Mouse (Mus musculus) megakaryocyte, adult 5-6 weeks (primary cell): Measurements from ENCODE around the gene Rtcb. TPM values are rescaled to one million over a fixed set of nuclear protein-coding genes. Genes with fewer than 3 reads are reported as not detected.

Source experiments
- ATAC-seq: 2 replicates; pipeline ENCODE4 v1.8.0; 2016; ENCODE audit warnings: mild to moderate bottlenecking, inconsistent platforms; ENCODE audit not compliant: poor library complexity, severe bottlenecking
- total RNA-seq, 2 experiments: library from RNA; stranded (forward) in 1 of 2; stranded (reverse) in 1 of 2; fragments of 153-499, 151-499 nt in 1 of 2; fragments of 221-1000, 200-1000 nt in 1 of 2; gene quantifications; 2 replicates each; pipeline versions ENCODE4 v1.2.3 to v1.2.4; 2015 to 2017

The Rtcb gene
- total RNA-seq, 2 experiments from 2014 or later = 34.3 to 91.3 TPM

DNA sequence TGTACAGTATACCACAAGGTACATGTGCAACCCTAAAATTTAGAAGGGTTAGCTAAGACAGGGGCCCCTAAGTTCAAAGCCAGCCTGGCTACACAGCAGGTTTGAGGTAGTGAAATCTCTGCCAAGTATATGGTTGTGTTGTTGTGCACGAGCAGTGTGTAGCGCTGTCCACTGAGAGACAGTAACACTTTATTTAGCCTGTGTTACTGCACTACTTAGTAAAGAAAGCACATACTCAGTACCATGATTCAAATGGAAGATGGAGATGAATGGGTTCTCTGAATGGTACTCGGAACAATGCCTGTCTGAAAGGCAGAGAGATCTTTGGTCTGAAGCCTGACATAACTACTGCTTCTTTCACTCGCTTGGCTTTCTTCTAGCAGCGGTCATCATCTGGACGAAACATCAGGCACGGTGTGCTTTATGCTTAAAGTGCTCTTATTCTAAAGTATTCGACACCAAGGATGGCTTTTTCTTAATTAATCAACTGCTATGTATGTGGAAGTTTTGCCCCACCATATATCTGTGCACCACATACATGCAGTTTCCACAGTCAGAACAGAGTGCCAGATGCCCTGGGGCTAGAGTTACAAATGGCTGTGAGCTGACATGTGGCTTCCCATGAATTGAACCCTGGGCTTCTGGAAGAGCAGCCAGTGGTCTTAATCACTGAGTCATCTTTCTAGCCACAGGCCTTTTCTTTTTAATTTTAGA is 9.0 kb downstream of the Rtcb start:
- ATAC-seq = no peak

DNA sequence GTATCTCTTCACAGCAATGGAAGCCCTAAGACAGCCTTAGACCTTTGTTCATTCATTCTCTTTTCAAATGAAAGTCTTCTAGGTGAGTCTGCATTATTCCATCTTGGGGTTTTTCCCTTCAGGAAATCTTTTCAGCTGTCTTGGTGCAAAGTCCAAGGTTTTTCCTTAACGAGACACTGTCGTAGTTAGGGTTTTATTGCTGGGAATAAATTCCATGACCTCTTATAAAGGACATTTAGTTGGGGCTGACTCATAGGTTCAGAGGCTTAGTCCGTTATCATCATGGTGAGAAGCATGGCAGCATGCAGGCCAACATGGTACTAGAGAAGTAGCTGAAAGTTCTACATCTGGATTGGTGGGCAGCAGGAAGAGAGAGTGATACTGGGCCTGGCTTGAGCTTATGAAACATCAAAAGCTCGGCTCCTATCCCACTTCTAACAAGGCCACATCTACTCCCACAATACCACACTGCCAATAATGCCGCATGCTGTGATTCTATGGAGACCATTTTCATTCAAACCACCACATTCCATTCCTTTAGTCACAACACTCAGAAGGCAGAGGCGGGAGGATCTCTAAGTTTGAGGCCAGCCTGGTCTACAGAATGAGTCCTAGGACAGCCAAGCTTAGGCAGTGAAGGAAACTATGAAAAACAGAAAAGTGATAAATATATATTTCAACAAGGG is 21.2 kb downstream of the Rtcb start:
- no peak for ATAC-seq

DNA sequence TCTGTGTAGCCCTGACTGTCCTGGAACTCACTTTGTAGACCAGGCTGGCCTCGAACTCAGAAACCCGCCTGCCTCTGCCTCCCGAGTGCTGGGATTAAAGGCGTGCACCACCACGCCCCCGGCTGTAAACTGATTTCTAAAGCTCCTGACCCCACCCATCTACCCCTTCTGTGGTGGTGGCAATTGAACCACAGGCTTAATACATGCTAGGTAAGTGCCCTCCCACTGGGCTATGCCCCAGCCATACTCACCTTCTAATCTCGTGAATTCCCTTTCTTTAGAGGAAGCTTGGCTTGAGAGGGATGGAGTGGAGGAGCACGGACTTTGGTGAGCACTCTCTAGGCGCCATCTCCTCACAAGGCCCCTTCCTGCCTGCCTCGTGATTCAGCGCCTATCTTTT is 27.7 kb downstream of the Rtcb start:
- no peak for ATAC-seq

DNA sequence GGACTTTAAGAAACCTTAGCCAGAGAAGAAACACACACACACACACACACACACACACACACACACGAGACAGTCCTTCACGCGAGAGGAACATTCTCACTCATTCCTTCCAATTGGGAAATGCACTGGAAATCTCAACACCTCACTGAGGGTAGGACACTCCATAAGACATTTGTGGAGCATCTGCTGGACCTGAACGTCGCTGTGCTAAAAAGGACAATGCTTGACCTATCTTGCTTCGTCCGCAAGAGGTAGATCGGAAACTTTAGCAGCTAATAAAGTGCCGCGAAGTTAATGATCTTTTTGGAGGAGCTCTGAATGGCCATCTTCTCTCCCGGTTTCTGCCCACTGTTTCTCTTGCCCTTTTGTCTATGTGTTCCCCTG is 28.4 kb downstream of the Rtcb start:
- no peak for ATAC-seq

- ATAC-seq = peak; percentile 84
Measured at GRCm38 (mm10) chr10:85928499-85929207, 29.0 kb downstream of the Rtcb start.

DNA sequence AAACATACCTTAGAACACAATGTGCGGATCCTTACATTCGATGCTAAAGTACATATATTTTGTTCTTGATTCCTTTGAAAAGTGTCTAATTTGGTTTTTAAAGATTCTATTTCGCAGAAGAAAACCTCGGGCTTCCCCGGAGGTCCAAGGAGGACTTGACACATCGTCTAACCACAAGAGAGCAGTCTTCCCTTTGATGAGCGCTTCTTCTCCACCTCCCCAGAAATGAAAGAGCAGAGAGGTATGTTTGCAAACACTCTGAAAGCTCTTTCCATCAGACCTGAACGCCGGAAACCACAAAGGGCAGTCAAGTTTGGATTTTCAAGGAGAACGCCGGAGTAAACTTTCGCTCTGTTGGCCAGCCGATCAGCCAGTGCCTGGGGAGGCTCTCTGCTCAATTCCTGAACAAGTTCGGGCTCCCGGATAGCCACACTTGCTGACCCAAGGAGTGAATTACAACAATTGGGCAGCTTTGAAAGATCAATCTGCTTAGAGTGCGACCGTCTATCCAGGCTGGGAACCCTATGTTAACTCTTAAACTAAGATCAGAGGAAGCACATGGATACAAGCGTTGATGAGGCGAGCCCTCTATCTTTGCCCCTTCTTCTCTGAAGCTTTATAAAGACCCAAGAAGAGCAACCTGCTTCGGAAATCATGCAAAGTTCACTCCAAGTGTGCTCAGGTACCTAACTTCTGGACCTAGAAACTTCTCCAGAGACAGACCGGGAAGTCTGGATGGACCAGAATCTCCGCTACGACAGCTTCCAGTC is 29.8 kb downstream of the Rtcb start, which contains the start of gene Ascl4:
Ascl4 (plus strand) TSS at position 6 of the 770 bp plus-strand sequence.
- 0 out of 2 replicates have a peak, but pooled peaks have one; percentile 25 for ATAC-seq

DNA sequence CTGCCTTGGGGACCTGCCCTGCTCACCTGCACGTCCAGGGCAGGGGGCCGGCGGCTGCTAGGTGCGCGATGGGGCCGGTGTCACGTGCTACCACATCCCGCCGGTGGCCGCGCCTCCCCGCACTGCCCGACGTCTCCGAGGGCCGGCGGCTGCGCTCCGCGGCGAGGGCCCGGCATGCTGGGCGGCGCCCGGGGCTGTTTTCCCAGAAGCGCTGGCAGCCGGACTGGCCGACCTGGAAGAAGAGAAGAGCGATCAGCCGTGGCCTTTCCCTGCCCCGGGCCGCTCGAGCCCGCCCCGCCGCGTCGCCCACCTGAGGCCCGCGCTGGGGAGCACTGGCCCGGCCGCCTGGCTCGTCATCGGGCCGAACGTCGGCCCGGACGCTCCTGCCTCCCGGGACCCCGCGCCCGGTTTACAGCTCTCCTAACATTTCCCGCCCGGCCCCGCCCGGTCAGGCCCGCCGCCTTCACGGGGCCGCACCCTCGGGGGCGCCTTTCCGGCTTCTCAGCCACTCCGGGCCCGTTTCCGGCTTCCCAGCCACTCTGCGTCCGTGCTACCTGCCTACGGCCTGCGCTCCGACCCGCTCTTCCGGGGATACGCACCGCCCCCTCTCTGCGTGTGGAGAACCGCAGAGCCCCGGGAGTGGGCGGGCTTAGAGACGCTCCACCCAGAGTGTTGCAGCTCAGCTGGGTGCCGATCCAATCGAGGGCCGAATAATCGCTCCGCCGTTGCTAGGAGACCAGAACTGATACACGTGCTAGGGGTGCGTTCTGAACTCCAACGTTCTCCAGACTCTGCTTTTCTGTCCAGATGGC is 40.9 kb downstream of the Rtcb start, which contains the start of gene Prdm4:
Prdm4 (minus strand) TSS at position 645 of the 812 bp plus-strand sequence.
- peak; percentile 99 for ATAC-seq

Other genes with a start within 250 kb of the Rtcb start
- 27.6 and 30.9 TPM in 2 replicates for gene Pwp1, start 128.3 kb downstream of the Rtcb start, total RNA-seq (2015)
- 27.5 and 32.2 TPM in 2 replicates for gene Pwp1, start 128.3 kb downstream of the Rtcb start, total RNA-seq (2017)
- 19.7 and 19.8 TPM in 2 replicates for gene Prdm4, start 40.7 kb downstream of the Rtcb start, total RNA-seq (2015)
- gene Prdm4, start 40.7 kb downstream of the Rtcb start, total RNA-seq (2017) = 22.5 and 24.2 TPM in 2 replicates
- not detected in 2 replicates for gene Ascl4, start 30.1 kb downstream of the Rtcb start, total RNA-seq (2015)
- not detected in 2 replicates for gene Ascl4, start 30.1 kb downstream of the Rtcb start, total RNA-seq (2017)
- gene Bpifc, start 54.1 kb upstream of the Rtcb start, total RNA-seq (2015) = 0.13 TPM in 1 of 2 replicates, not detected in the other
- 0.07 TPM in 1 of 2 replicates, not detected in the other for gene Bpifc, start 54.1 kb upstream of the Rtcb start, total RNA-seq (2017)
- 17.5 and 18.8 TPM in 2 replicates for gene Fbxo7, start 64.1 kb upstream of the Rtcb start, total RNA-seq (2015)
- 11.1 and 12.0 TPM in 2 replicates for gene Fbxo7, start 64.1 kb upstream of the Rtcb start, total RNA-seq (2017)